Mouse (Mus musculus) stomach, embryonic 14.5 days (tissue): ENCODE data around the gene Brpf3. TPM values are rescaled to one million over a fixed set of nuclear protein-coding genes. Genes with fewer than 3 reads are reported as not detected.
A peak's percentile ranks its signal among the peaks of the same experiment; 100 is the strongest.

Experiments used
- ATAC-seq: fragments of 200-750 bp; cut with Nextera tagmentation; 2 replicates; pipeline ENCODE4 v1.8.0; 2017; ENCODE audit warnings: low read depth, moderate TSS enrichment; ENCODE audit not compliant: insufficient number of reproducible peaks, insufficient read depth, low FRiP score
- H3K27ac ChIP-seq: fragments of 300-500 bp; sonication (generic); 2 replicates; pipeline ENCODE4 v1.5.1; 2014; ENCODE audit warnings: mild to moderate bottlenecking, low read length, moderate library complexity, mixed read lengths
- H3K27me3 ChIP-seq: fragments of 300-500 bp; sonication (generic); 2 replicates; pipeline ENCODE4 v1.6.1; 2014; ENCODE audit warnings: low read length, control low read depth, mixed read lengths; ENCODE audit not compliant: control insufficient read depth, insufficient read depth
- H3K36me3 ChIP-seq: fragments of 300-500 bp; sonication (generic); 2 replicates; pipeline ENCODE4 v1.6.1; 2014; ENCODE audit warnings: mild to moderate bottlenecking, control low read depth, low read length, moderate library complexity, mixed read lengths; ENCODE audit not compliant: control insufficient read depth, insufficient read depth
- H3K4me1 ChIP-seq: fragments of 300-500 bp; sonication (generic); 2 replicates; pipeline ENCODE4 v1.6.1; 2014; ENCODE audit warnings: low read length, control low read depth, mixed read lengths; ENCODE audit not compliant: control insufficient read depth, insufficient read depth
- H3K4me2 ChIP-seq: fragments of 300-500 bp; sonication (generic); replicated peaks from 2 replicates; pipeline ENCODE4 v1.6.1; 2014; ENCODE audit warnings: low read depth, low read length, control low read depth
- H3K4me3 ChIP-seq: fragments of 300-500 bp; sonication (generic); 2 replicates; pipeline ENCODE4 v1.5.1; 2014; ENCODE audit warnings: low read depth, low read length, control low read depth
- H3K9ac ChIP-seq: fragments of 300-500 bp; sonication (generic); replicated peaks from 2 replicates; pipeline ENCODE4 v1.6.1; 2014; ENCODE audit warnings: low read depth, mild to moderate bottlenecking, control low read depth, low read length, moderate library complexity, mixed read lengths
- H3K9me3 ChIP-seq: fragments of 300-500 bp; sonication (generic); 2 replicates; pipeline ENCODE4 v1.6.1; 2016; ENCODE audit warnings: low read depth, low read length, control low read depth; ENCODE audit not compliant: control insufficient read depth
- WGBS: fragments of 180-500 bp; shearing (Covaris S2); extraction: QIAGEN DNeasy Blood & Tissue Kit; methylation state at CpG from one replicate; pipeline ENCODE4 v1.1.7; 2014; 5-methylcytosine and 5-hydroxymethylcytosine counted together
- polyA plus RNA-seq: library from polyadenylated mRNA; unstranded; fragments of >200 nt; fragmentation: Nextera tagmentation; extraction: Ambion mirVana; gene quantifications from 2 replicates; pipeline ENCODE4 v1.2.1, GENCODE M21; 2014

Brpf3 gene
- polyA plus RNA-seq, 1 experiment from 2014 or later, result 13.8 TPM

DNA sequence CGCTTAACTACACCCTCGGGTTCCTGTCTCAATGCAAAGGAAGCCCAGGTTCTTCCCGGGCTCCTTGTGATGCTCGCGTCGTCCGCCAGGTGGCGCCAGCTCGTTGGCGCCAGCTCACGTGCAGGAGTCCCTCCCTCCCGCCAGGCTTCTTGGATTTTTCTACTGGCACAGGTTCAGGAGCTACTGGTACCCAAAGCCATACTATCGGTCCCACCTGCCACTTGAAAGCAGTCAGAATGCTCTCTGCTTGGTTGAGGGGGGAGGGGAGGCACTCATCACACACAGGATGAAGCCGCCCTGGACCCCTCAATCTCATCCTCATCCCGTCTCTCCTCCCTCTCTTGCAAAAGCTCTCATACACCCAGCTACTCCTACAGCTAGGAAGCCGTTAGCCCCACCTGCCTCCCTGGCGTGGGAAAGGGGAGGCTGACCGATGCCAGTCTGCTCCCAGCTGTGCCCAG lies 79.1 kb downstream of the Brpf3 start:
- 6% methylated on average over 18 of the region's 18 CpGs for WGBS
- no peak overlapping the region for H3K4me2 ChIP-seq
- ATAC-seq, result no peak

DNA sequence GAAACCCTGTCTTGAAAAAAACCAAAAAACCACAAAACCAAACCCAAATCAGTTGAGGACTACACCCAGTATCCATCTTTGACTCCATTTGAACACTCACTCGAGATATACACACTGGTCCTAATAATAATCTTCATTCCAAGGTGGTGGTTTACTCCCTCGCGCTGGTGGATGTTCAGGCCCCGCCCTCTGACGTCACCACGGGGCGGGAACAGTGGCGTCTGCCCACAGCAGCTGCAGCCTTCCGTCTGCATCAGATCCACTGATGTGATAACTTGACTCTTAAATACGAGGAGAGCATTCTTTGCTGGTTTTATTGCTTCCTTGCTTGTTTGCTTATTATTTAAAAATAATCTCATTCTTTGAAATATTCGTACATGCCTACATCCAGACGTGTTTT lies 81.4 kb downstream of the Brpf3 start:
- Histone ChIP-seq H3K9ac (no peak overlapping the region), H3K4me1 (no peaks in the 10 kb centered on the region), H3K9me3 (no peaks in the 10 kb centered on the region), H3K27me3 (no peaks in the 10 kb centered on the region), H3K36me3 (no peaks in the 10 kb centered on the region), H3K4me2 (no peak overlapping the region), H3K27ac (no peak overlapping the region), H3K4me3 (no peak overlapping the region)
- ATAC-seq, result 0 out of 2 replicates have a peak, but pooled peaks have one; percentile 28
- 7% methylated on average over 12 of the region's 12 CpGs for WGBS

More for the DNA sequence above, 79.1 kb downstream of the Brpf3 start:
- Histone ChIP-seq H3K9me3 (no peaks in the 10 kb centered on the region), H3K4me1 (peaks cover 6% of the 10 kb centered on the region), H3K9ac (no peak overlapping the region), H3K36me3 (no peaks in the 10 kb centered on the region), H3K4me3 (no peak overlapping the region), H3K27ac (no peak overlapping the region), H3K27me3 (no peaks in the 10 kb centered on the region)

DNA sequence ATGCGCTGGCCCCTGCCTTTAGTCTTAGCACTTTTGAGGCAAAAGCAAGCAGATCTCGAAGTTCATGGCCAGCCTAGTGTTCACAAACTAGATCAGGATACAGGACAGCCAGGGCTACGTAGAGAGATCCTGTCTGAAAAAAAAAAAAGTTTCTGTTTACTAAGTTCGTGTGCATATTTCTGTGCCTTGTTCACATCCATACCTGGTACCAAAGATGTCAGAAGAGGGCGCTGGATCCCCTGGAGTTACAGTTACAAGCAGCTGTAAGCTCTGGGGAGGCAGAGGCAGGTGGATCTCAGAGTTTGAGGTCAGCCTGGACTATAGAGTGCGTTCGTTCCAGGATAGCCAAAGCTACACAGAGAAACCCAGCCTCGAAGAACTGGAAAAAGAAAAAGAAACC lies 81.9 kb downstream of the Brpf3 start:
- WGBS, result 48% methylated on average over 8 of the region's 8 CpGs
- Histone ChIP-seq H3K9ac (no peak overlapping the region), H3K27me3 (no peaks in the 10 kb centered on the region), H3K27ac (no peak overlapping the region), H3K9me3 (no peaks in the 10 kb centered on the region), H3K4me1 (no peaks in the 10 kb centered on the region), H3K36me3 (no peaks in the 10 kb centered on the region), H3K4me3 (no peak overlapping the region), H3K4me2 (no peak overlapping the region)
- ATAC-seq, result no peak

- WGBS, result 69% methylated on average over 10 of the region's 10 CpGs
- ATAC-seq, result no peak
- Histone ChIP-seq H3K27ac (no peak overlapping the region), H3K9me3 (0 out of 2 replicates have a peak, but pooled peaks cover 6% of the 10 kb centered on the region), H3K36me3 (no peaks in the 10 kb centered on the region), H3K4me1 (no peaks in the 10 kb centered on the region), H3K27me3 (no peaks in the 10 kb centered on the region), H3K4me2 (no peak overlapping the region), H3K9ac (no peak overlapping the region), H3K4me3 (no peak overlapping the region)
These were observed 83.1 kb downstream of the Brpf3 start for GRCm38 (mm10) chr17:28883941-28884516.

DNA sequence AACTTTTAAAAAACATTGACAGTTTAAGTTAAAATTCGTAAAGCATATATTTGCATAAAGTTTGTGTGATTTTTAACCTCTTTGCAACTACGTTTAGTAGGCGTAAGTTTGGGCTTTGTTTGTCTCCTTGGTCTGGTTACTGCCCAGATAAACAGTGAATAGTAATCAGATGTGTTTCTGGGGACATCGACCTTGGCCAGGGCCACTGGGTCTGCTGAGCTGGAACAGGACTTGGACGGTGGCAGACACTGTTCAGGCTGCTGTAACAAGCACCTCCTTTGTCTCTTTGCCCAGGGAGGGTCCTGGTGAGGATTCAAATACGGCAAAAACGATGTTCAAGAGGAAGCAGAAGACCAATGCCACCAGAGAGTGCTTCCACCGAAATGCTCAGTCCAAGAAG lies 84.3 kb downstream of the Brpf3 start:
- no peak overlapping the region for H3K27ac ChIP-seq
- H3K27me3 ChIP-seq, result no peaks in the 10 kb centered on the region
- no peaks in the 10 kb centered on the region for H3K36me3 ChIP-seq
- ATAC-seq, result no peak
- no peak overlapping the region for H3K9ac ChIP-seq
- no peaks in the 10 kb centered on the region for H3K4me1 ChIP-seq
- 88% methylated on average over 8 of the region's 8 CpGs for WGBS
- H3K4me2 ChIP-seq, result no peak overlapping the region
- no peak overlapping the region for H3K4me3 ChIP-seq
- H3K9me3 ChIP-seq, result 0 out of 2 replicates have a peak, but pooled peaks cover 6% of the 10 kb centered on the region

DNA sequence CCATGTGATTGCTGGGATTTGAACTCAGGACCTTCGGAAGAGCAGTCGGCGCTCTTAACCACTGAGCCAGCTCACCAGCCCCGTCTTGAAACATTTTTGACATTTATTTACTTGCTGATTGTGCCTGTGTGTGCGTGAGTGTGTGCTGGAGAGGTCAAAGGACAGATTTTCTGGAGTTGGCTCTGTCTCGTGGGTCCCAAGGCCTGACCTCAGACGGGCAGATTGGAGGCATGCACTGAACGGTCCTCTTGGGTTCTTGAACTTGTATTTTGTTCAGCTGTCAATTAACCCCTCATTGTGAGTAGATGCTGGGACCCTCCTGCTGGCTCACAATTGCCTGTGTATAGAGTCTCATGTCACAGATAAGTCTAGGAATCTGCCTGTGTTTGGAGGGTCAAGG lies 85.4 kb downstream of the Brpf3 start:
- ATAC-seq, result no peak
- no peaks in the 10 kb centered on the region for H3K27me3 ChIP-seq
- 0 out of 2 replicates have a peak, but pooled peaks cover 6% of the 10 kb centered on the region for H3K9me3 ChIP-seq
- H3K36me3 ChIP-seq, result no peaks in the 10 kb centered on the region
- no peaks in the 10 kb centered on the region for H3K4me1 ChIP-seq
- H3K27ac ChIP-seq, result no peak overlapping the region
- no peak overlapping the region for H3K4me2 ChIP-seq
- H3K9ac ChIP-seq, result no peak overlapping the region
- WGBS, result 81% methylated on average over 8 of the region's 8 CpGs
- H3K4me3 ChIP-seq, result no peak overlapping the region

Other genes with a start within 250 kb of the Brpf3 start
- 47.2 and 236 TPM in 2 replicates for gene Clps, start 240.3 kb upstream of the Brpf3 start, polyA plus RNA-seq
- 1.5 TPM in 2 replicates for gene Lhfpl5, start 225.4 kb upstream of the Brpf3 start, polyA plus RNA-seq
- gene Srpk1, start 178.4 kb upstream of the Brpf3 start, polyA plus RNA-seq, result 129 and 134 TPM in 2 replicates
- gene Slc26a8, start 110.9 kb upstream of the Brpf3 start, polyA plus RNA-seq, result 0.94 and 1.9 TPM in 2 replicates
- 51.9 and 53.4 TPM in 2 replicates for gene Mapk14, start 109.8 kb upstream of the Brpf3 start, polyA plus RNA-seq
- 4.2 and 5.4 TPM in 2 replicates for gene AC170998.1, start 75.0 kb upstream of the Brpf3 start, polyA plus RNA-seq
- gene Mapk13, start 31.8 kb upstream of the Brpf3 start, polyA plus RNA-seq, result 77.5 and 78.3 TPM in 2 replicates
- gene Pnpla1, start 57.3 kb downstream of the Brpf3 start, polyA plus RNA-seq, result 0.07 TPM in 1 of 2 replicates, not detected in the other
- gene 4930539E08Rik, start 114.2 kb downstream of the Brpf3 start, polyA plus RNA-seq, result 0.27 and 0.36 TPM in 2 replicates
- 0.39 TPM in 1 of 2 replicates, not detected in the other for gene Pxt1, start 142.8 kb downstream of the Brpf3 start, polyA plus RNA-seq
- gene Kctd20, start 150.9 kb downstream of the Brpf3 start, polyA plus RNA-seq, result 75.9 and 78.8 TPM in 2 replicates
- gene Stk38, start 206.9 kb downstream of the Brpf3 start, polyA plus RNA-seq, result 110 and 121 TPM in 2 replicates
- 593 and 674 TPM in 2 replicates for gene Srsf3, start 231.5 kb downstream of the Brpf3 start, polyA plus RNA-seq